Mouse (Mus musculus) midbrain, embryonic 11.5 days (tissue): Measurements from ENCODE around the gene Luc7l2. TPM values are rescaled to one million over a fixed set of nuclear protein-coding genes. Genes with fewer than 3 reads are reported as not detected.
"Not testable (repeated sequence)": the region's sequence is repeated elsewhere in the genome, so short reads cannot be mapped to it uniquely, and the experiment has no call there.

Source experiments
- ATAC-seq: fragments of 200-750 bp; cut with Nextera tagmentation; 2 replicates; pipeline ENCODE4 v1.8.0; 2017; ENCODE audit warnings: moderate TSS enrichment, moderate library complexity; ENCODE audit not compliant: low FRiP score
- DNase-seq: peaks from one replicate; pipeline ENCODE4 v3.0.0; 2015; ENCODE audit warnings: low spot score; ENCODE audit errors: missing footprints
- H3K27ac ChIP-seq: fragments of 300-500 bp; sonication (generic); 2 replicates; pipeline ENCODE4 v1.5.1; 2014; ENCODE audit warnings: low read depth, low read length
- H3K27me3 ChIP-seq: fragments of 300-500 bp; sonication (generic); 2 replicates; pipeline ENCODE4 v1.6.1; 2014; ENCODE audit warnings: mild to moderate bottlenecking, low read length, moderate library complexity, mixed read lengths; ENCODE audit not compliant: control insufficient read depth, insufficient read depth
- H3K36me3 ChIP-seq: fragments of 300-500 bp; sonication (generic); 2 replicates; pipeline ENCODE4 v1.6.1; 2014; ENCODE audit warnings: mild to moderate bottlenecking, low read length, moderate library complexity, mixed read lengths; ENCODE audit not compliant: control insufficient read depth, insufficient read depth
- H3K4me1 ChIP-seq: fragments of 300-500 bp; sonication (generic); 2 replicates; pipeline ENCODE4 v1.6.1; 2014; ENCODE audit warnings: low read length; ENCODE audit not compliant: control insufficient read depth, insufficient read depth
- H3K4me2 ChIP-seq: fragments of 300-500 bp; sonication (generic); 2 replicates; pipeline ENCODE4 v1.6.1; 2014; ENCODE audit warnings: mild to moderate bottlenecking, moderate library complexity
- H3K4me3 ChIP-seq: fragments of 300-500 bp; sonication (generic); 2 replicates; pipeline ENCODE4 v1.5.1; 2014; ENCODE audit warnings: low read depth, low read length
- H3K9ac ChIP-seq: fragments of 300-500 bp; sonication (generic); 2 replicates; pipeline ENCODE4 v1.6.1; 2014; ENCODE audit warnings: low read length
- H3K9me3 ChIP-seq: fragments of 300-500 bp; sonication (generic); 2 replicates; pipeline ENCODE4 v1.6.1; 2016; ENCODE audit warnings: low read length; ENCODE audit not compliant: control insufficient read depth
- WGBS: fragments of 180-500 bp; shearing (Covaris S2); extraction: QIAGEN DNeasy Blood & Tissue Kit; methylation state at CpG from one replicate; pipeline ENCODE4 v1.1.7; 2014; 5-methylcytosine and 5-hydroxymethylcytosine counted together
- polyA plus RNA-seq: library from polyadenylated mRNA; unstranded; fragments of >200 nt; fragmentation: Nextera tagmentation; extraction: Ambion mirVana; gene quantifications from 2 replicates; pipeline ENCODE4 v1.2.1, GENCODE M21; 2014

Luc7l2 gene
- polyA plus RNA-seq, 1 experiment from 2014 or later = 34.7 TPM

DNA sequence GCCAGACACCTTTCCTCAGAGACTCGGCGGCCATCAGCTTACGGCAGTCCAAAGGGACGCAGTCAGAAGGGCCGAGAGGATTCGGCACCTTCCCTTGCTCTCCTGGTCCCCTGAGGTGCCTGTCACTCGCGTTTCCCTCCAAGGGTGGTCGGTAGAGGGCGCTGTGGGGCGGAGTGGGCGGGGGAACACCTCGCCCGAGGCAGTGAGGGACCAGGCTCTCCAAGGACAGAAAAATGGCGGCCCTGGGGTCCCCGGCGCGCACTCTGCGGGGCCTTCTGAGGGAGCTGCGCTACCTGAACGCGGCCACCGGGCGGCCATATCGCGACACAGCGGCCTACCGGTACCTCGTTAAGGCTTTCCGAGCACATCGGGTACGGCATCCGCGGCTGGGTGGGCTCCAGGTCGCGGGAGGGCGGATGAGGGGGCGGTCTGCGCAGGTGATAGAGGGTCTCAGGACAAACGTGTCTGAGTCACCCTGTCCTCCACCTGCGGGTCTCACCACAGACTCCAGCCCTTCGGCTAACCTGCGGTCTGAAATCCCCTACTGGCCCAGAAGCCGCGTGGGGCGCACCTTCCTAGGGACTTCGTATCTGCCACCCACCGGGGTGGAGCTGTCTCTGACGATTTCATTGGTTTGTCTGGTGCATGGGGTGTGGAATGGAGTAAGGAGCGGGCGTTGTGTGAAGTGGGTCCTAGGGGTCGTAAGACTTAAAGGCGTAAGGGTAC lies 16.3 kb upstream of the Luc7l2 start:
- no peaks in the 10 kb centered on the region for H3K27me3 ChIP-seq
- H3K9me3 ChIP-seq = no peaks in the 10 kb centered on the region
- H3K9ac ChIP-seq = peak overlapping the region; percentile 88
- peaks cover 5% of the 10 kb centered on the region; the same call in 1 of the 2 replicates for H3K4me1 ChIP-seq
- under 1% methylated on average over 52 of the region's 53 CpGs for WGBS
- no peaks in the 10 kb centered on the region for H3K36me3 ChIP-seq
- DNase-seq (peak; percentile 100), ATAC-seq (peak; percentile 75)
- H3K4me3 ChIP-seq = peak overlapping the region; percentile 76
- H3K4me2 ChIP-seq = peak overlapping the region; percentile 56
- peak overlapping the region; percentile 71 for H3K27ac ChIP-seq

DNA sequence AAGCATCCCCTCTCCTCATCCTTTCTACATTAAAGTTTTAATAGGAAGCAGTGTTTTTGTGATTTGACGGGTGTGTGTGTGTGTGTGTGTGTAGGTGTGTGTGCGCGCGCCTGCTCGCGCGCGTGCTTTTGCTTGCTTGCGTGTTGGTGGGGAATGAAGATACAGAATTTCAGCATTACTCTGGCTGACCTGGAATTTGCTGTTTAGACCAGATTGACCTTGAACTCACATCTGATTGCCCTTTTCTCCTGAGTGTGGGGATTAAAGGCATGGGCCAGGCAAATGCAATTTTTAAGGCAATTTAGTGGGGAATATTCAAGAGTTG lies 15.8 kb upstream of the Luc7l2 start:
- Histone ChIP-seq H3K4me2 (peak overlapping the region; percentile 56), H3K27ac (peak overlapping the region; percentile 71), H3K4me3 (peak overlapping the region; percentile 76), H3K27me3 (no peaks in the 10 kb centered on the region), H3K36me3 (no peaks in the 10 kb centered on the region), H3K4me1 (peaks cover 5% of the 10 kb centered on the region; the same call in 1 of the 2 replicates), H3K9ac (peak overlapping the region; percentile 88), H3K9me3 (no peaks in the 10 kb centered on the region)
- ATAC-seq (no peak), DNase-seq (no peak)
- 4% methylated on average over 9 of the region's 9 CpGs for WGBS

DNA sequence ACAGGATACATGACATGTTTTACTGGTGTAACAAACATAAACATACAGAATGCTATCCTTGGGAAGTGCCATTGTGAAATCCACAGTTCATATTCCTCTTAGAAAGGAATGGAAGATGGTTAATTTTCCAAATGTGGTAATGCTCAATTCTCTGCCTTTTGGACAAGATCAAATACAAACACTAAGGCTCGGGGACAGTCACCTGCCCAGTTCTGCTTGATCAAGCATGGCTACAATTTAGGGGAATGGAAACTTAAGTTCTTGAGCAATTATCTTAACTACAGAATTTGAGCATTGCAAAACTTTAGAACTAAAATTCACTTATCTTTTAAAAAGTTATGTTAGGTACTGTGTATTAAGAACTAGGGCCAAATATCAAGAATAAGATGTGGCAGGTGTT lies 15.3 kb upstream of the Luc7l2 start:
- H3K9me3 ChIP-seq = no peaks in the 10 kb centered on the region
- peak overlapping the region; percentile 56 for H3K4me2 ChIP-seq
- WGBS = 79% methylated on average over 1 of the region's 1 CpGs
- DNase-seq (no peak), ATAC-seq (no peak)
- H3K27me3 ChIP-seq = no peaks in the 10 kb centered on the region
- H3K27ac ChIP-seq = no peak overlapping the region
- 0 out of 2 replicates have a peak overlapping the region, but pooled peaks have one; percentile 76 for H3K4me3 ChIP-seq
- no peak overlapping the region for H3K9ac ChIP-seq
- H3K36me3 ChIP-seq = no peaks in the 10 kb centered on the region
- peaks cover 5% of the 10 kb centered on the region; the same call in 1 of the 2 replicates for H3K4me1 ChIP-seq

DNA sequence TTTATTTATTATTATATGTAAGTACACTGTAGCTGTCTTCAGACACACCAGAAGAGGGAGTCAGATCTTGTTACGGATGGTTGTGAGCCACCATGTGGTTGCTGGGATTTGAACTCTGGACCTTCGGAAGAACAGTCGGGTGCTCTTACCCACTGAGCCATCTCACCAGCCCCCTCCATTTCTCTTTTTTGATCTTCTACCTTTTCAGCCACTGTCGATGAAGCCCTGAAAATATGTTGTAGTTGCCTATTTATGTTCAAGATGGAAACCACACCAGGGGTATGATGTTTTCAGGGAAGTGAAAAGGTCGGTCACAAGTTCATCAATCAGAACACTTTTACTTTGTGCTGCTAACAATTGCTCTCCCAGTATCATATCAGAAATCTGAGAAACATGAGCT lies 7.0 kb upstream of the Luc7l2 start:
- not testable (repeated sequence) for H3K27me3 ChIP-seq, H3K4me3 ChIP-seq, H3K9me3 ChIP-seq, H3K36me3 ChIP-seq, ATAC-seq, H3K27ac ChIP-seq, H3K4me1 ChIP-seq, H3K9ac ChIP-seq, DNase-seq, H3K4me2 ChIP-seq
- 89% methylated on average over 4 of the region's 5 CpGs for WGBS

DNA sequence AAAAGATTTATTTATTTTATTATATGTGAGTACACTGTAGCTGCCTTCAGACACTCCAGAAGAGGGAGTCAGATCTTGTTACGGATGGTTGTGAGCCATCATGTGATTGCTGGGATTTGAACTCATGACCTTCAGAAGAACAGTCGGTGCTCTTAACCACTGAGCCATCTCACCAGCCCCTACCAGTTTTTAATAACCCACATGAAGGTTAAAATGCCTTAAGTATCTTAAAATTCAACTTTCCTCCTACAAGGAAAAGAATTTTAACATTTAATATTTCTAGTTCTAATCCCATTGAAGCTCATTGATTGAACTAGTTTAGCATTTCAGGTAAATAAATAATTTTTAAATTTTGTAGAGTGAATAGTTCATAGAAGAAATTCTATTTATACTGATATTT lies 4.1 kb upstream of the Luc7l2 start:
- DNase-seq, H3K27me3 ChIP-seq, H3K9me3 ChIP-seq, H3K27ac ChIP-seq, H3K9ac ChIP-seq, H3K4me1 ChIP-seq, ATAC-seq, H3K4me3 ChIP-seq, H3K36me3 ChIP-seq, H3K4me2 ChIP-seq: not testable (repeated sequence)
- 92% methylated on average over 2 of the region's 2 CpGs for WGBS

DNA sequence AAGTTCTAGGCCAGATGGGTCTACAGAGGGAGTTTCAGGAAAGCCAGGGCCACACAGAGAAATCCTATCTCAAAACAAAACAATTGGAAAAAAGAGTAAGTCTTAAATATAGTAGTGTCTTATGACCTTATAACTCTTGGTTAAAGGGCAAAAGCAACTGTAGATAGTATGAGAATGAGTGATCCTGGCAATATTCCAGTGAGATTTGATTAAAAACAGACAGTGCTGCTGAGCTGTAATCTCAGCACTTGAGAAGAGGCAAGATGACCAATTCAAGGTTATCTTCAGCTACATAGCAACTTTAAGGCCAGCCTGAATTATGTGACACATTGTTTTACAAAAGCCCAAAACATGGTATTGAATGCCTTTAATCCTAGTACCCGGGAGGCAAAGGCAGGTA lies 3.4 kb upstream of the Luc7l2 start:
- Histone ChIP-seq H3K4me2 (no peak overlapping the region), H3K4me3 (no peak overlapping the region), H3K27ac (no peak overlapping the region), H3K9me3 (no peaks in the 10 kb centered on the region), H3K36me3 (no peaks in the 10 kb centered on the region), H3K9ac (no peak overlapping the region), H3K4me1 (peaks cover 2% of the 10 kb centered on the region; the same call in 1 of the 2 replicates), H3K27me3 (no peaks in the 10 kb centered on the region)
- DNase-seq (no peak), ATAC-seq (no peak)
- WGBS = 73% methylated on average over 1 of the region's 1 CpGs

DNA sequence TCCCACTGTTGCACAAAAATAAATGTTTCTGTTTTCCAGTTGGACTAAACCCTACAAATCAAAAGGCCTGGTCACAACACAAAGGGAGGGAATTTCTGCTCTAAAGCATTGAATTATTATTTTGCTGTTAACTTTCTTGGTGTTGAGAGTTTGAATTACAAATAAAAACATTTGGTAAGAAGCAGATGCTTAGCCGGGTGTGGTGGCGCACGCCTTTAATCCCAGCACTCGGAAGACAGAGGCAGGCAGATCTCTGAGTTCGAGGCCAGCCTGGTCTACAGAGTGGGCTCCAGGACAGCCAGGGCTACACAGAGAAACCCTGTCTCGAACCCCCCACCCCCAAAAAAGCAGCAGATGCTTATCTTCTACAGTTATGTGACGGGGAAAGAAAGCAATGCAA lies 2.5 kb upstream of the Luc7l2 start:
- ATAC-seq, H3K27ac ChIP-seq, H3K4me3 ChIP-seq, H3K27me3 ChIP-seq, H3K4me1 ChIP-seq, H3K9me3 ChIP-seq, H3K36me3 ChIP-seq, DNase-seq, H3K9ac ChIP-seq, H3K4me2 ChIP-seq: not testable (repeated sequence)
- 93% methylated on average over 7 of the region's 7 CpGs for WGBS

DNA sequence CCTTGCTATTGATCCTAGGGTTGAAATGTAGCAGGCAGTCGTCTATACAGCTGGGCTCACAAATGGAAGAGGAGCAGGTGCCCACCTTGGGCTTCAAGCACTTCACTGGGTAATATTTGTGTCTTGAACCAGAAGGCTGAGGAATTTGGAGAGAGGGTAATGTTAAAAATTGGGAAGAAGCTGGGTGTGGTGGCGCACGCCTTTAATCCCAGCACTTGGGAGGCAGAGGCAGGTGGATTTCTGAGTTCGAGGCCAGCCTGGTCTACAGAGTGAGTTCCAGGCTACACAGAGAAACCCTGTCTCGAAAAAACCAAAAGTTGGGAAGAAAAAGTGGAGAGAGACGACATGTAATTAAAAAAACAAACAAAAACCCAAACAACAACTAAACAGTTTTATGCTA lies 1.3 kb upstream of the Luc7l2 start:
- not testable (repeated sequence) for H3K4me1 ChIP-seq, H3K36me3 ChIP-seq, DNase-seq, H3K9ac ChIP-seq, H3K9me3 ChIP-seq, ATAC-seq, H3K4me3 ChIP-seq, H3K27ac ChIP-seq, H3K27me3 ChIP-seq
- H3K4me2 ChIP-seq = peak overlapping the region; percentile 77
- 83% methylated on average over 6 of the region's 6 CpGs for WGBS

DNA sequence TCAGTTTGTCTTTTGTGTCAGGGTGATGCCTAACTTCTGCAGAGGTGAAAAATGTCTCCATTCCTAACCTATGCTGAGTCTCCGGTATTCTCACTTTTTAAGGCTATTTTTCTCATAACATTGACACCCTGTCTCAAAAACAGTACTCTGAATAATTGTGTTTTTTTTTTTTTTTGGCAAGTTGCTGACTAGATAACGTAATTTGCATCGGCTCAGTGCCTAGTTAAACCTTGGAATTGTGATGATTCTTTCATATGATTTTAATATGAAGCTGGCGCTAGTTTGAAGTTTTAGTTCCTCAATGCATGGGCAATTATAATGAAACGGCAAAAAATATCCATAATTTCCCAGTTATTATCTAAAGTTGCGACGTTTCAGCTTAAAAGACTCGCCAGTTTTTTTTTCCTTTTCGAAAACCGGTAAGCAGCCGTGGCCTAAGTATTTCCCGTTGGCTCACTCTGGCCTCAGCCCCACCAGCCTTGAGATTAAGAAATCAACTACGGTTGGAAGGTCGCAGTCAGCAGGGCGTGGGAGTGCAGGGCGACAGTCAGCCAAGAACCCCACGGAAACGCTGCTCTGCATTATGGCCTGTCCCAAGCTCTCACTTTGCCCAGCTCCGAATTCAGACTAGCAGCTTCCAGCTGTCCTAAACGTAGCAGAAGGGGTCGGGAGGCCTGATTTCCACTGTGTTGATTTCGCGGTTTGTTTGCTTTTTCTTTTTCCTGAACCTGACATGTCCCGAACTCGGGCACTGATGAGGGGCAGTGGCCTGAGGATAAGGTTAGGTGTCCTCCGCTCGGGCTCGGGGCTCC lies 678 bp upstream of the Luc7l2 start:
- Histone ChIP-seq H3K4me1 (peaks cover 5% of the 10 kb centered on the region; the same call in 1 of the 2 replicates), H3K4me3 (peak overlapping the region; percentile 78), H3K36me3 (no peaks in the 10 kb centered on the region), H3K9ac (peak overlapping the region; percentile 89), H3K27me3 (no peaks in the 10 kb centered on the region), H3K27ac (peak overlapping the region; percentile 97), H3K4me2 (peak overlapping the region; percentile 77), H3K9me3 (no peaks in the 10 kb centered on the region)
- DNase-seq (peak; percentile 98), ATAC-seq (peak; percentile 14; the same call in 1 of the 2 replicates)
- 8% methylated on average over 28 of the region's 28 CpGs for WGBS
